Mouse (Mus musculus) stomach, postnatal 0 days (tissue): ENCODE data around the gene 1700014D04Rik. TPM values are rescaled to one million over a fixed set of nuclear protein-coding genes. Genes with fewer than 3 reads are reported as not detected.
"Not testable (repeated sequence)": the region's sequence is repeated elsewhere in the genome, so short reads cannot be mapped to it uniquely, and the experiment has no call there.

Experiments
- ATAC-seq: fragments of 200-750 bp; cut with Nextera tagmentation; 2 replicates; pipeline ENCODE4 v1.8.0; 2017; ENCODE audit not compliant: low FRiP score, low TSS enrichment
- DNase-seq: peaks from one replicate; pipeline ENCODE4 v3.0.0-alpha.2; 2016; ENCODE audit warnings: low spot score
- H3K27ac ChIP-seq: fragments of 300-500 bp; sonication (generic); replicated peaks from 2 replicates; pipeline ENCODE4 v1.5.1; 2014; ENCODE audit warnings: mild to moderate bottlenecking, control low read depth
- H3K27me3 ChIP-seq: fragments of 300-500 bp; sonication (generic); 2 replicates; pipeline ENCODE4 v1.6.1; 2014; ENCODE audit warnings: low read length; ENCODE audit not compliant: control insufficient read depth, insufficient read depth
- H3K36me3 ChIP-seq: fragments of 300-500 bp; sonication (generic); 2 replicates; pipeline ENCODE4 v1.6.1; 2014; ENCODE audit warnings: low read length, mixed read lengths; ENCODE audit not compliant: control insufficient read depth, insufficient read depth
- H3K4me1 ChIP-seq: fragments of 300-500 bp; sonication (generic); replicated peaks from 2 replicates; pipeline ENCODE4 v1.6.1; 2014; ENCODE audit warnings: antibody characterized with exemption; ENCODE audit not compliant: control insufficient read depth, insufficient read depth
- H3K4me2 ChIP-seq: fragments of 300-500 bp; sonication (generic); replicated peaks from 2 replicates; pipeline ENCODE4 v1.6.1; 2014; ENCODE audit warnings: low read depth, mild to moderate bottlenecking, control low read depth, moderate library complexity
- H3K4me3 ChIP-seq: fragments of 300-500 bp; sonication (generic); 2 replicates; pipeline ENCODE4 v1.5.1; 2014; ENCODE audit warnings: low read depth, low read length, control low read depth
- H3K9ac ChIP-seq: fragments of 300-500 bp; sonication (generic); 2 replicates; pipeline ENCODE4 v1.6.1; 2014; ENCODE audit warnings: mild to moderate bottlenecking, low read length, control low read depth, mixed read lengths
- H3K9me3 ChIP-seq: fragments of 300-500 bp; sonication (generic); 2 replicates; pipeline ENCODE4 v1.6.1; 2016; ENCODE audit warnings: low read length; ENCODE audit not compliant: control insufficient read depth
- CTCF ChIP-seq: IDR thresholded peaks from 2 replicates; pipeline ENCODE4 v1.5.1; 2016; ENCODE audit warnings: antibody characterized with exemption, low read depth, mild to moderate bottlenecking, moderate library complexity
- EP300 ChIP-seq: optimal IDR thresholded peaks from 2 replicates; pipeline ENCODE3; 2016; ENCODE audit warnings: antibody characterized with exemption
- WGBS: fragments of 180-500 bp; shearing (Covaris S2); extraction: QIAGEN DNeasy Blood & Tissue Kit; methylation state at CpG from one replicate; pipeline ENCODE4 v1.1.7; 2014; 5-methylcytosine and 5-hydroxymethylcytosine counted together
- polyA plus RNA-seq: library from polyadenylated mRNA; unstranded; fragments of >200 nt; fragmentation: Nextera tagmentation; extraction: Ambion mirVana; gene quantifications from 2 replicates; pipeline ENCODE4 v1.2.1, GENCODE M21; 2015

Gene 1700014D04Rik
- polyA plus RNA-seq, 1 experiment from 2014 or later, result not detected

DNA sequence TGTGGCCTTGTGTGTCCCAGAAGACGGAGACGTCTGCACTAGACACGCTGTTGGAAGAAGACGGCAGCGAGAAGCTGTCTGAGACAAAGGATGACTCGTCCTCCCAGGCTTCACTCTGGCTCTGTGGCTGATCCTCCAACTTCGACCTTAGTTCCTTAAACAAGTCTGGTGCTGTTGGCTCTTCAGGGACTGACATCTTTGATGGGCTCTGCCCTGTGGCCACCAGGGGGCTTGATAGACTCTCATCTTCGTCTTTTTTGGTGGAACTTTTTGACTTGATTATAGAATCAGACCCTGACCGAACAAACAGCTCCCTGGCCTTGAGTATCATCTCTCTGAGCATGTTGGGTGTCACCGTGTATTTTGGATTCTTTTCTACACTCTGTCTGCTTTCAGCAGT is 4.9 kb downstream of the 1700014D04Rik start:
- 68% methylated on average over 10 of the region's 10 CpGs for WGBS
- ATAC-seq (no peak), DNase-seq (no peak)
- TF ChIP-seq EP300, result no peak
- peak; percentile 54 for TF ChIP-seq CTCF
- no peaks in the 10 kb centered on the region for H3K36me3 ChIP-seq
- H3K27ac ChIP-seq, result no peak overlapping the region
- H3K27me3 ChIP-seq, result no peaks in the 10 kb centered on the region
- H3K4me2 ChIP-seq, result no peak overlapping the region
- no peaks in the 10 kb centered on the region for H3K9me3 ChIP-seq
- no peak overlapping the region for H3K4me3 ChIP-seq
- H3K4me1 ChIP-seq, result no peaks in the 10 kb centered on the region
- no peak overlapping the region for H3K9ac ChIP-seq

DNA sequence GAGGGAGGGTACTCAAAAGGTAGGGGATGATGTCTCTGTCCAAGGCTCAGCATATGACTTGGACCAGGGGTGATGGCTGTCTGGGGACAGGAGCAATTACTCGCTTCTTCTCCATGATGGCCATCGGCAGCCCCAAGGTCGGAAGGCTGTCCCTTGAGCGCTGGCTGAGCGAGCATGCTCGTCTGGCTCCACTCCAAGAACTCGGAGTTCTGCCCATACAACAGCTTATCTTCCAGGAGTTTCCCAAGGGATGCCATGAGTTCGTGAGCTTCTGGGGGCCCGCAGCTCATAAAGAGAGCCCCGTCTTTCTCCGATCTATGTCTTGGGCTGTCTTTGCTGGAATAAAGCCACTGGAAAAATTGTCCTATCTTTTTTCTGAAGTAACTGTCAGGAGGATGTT is 5.5 kb downstream of the 1700014D04Rik start:
- DNase-seq (no peak), ATAC-seq (no peak)
- no peak overlapping the region for H3K4me3 ChIP-seq
- H3K27me3 ChIP-seq, result no peaks in the 10 kb centered on the region
- no peaks in the 10 kb centered on the region for H3K4me1 ChIP-seq
- TF ChIP-seq EP300 (no peak), CTCF (no peak)
- no peak overlapping the region for H3K9ac ChIP-seq
- no peaks in the 10 kb centered on the region for H3K9me3 ChIP-seq
- no peak overlapping the region for H3K27ac ChIP-seq
- H3K4me2 ChIP-seq, result no peak overlapping the region
- no peaks in the 10 kb centered on the region for H3K36me3 ChIP-seq
- 82% methylated on average over 11 of the region's 11 CpGs for WGBS

DNA sequence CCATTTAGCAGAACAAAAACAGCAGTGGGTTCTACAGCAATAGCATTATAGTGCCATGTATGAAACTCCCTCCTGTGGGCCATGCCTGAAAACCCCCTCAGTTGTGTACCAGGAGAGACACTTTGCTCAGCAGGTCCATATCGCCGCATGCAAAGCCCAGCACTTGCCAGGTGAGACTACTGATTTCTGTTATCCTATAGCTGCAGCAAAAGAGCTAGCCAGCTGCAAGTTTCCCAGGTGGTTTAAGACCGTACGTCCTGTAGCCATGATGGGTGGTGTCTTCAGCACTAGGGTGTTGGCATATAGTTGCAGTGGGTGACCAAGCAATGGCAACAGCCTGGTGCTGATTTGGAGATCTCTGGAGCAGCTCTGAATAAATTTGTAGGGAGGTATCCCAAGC is 7.2 kb downstream of the 1700014D04Rik start:
- Histone ChIP-seq H3K9ac (no peak overlapping the region), H3K27me3 (no peaks in the 10 kb centered on the region), H3K36me3 (no peaks in the 10 kb centered on the region), H3K9me3 (no peaks in the 10 kb centered on the region), H3K4me2 (no peak overlapping the region), H3K27ac (no peak overlapping the region), H3K4me1 (no peaks in the 10 kb centered on the region), H3K4me3 (no peak overlapping the region)
- TF ChIP-seq CTCF (no peak), EP300 (no peak)
- ATAC-seq, result no peak
- DNase-seq, result no peak
- WGBS, result 86% methylated on average over 4 of the region's 4 CpGs

DNA sequence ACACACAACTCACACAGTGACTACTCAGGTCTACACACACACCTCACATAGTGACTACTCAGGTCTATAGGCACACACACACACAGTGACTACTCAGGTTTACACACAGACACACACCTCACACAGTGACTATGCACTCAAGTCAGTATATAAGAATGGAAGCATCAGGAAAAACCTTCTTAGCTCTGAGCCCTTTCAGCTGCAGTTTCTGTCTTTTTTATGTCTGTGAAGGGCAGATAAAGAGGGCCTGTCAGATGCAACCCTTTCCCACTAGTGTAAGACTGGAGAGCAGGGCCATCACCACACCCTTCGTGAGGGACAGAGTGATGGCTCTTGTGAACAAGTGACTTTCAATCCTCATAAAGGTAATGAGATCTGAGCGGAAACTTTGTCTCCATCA is 8.1 kb downstream of the 1700014D04Rik start:
- no peak overlapping the region for H3K9ac ChIP-seq
- H3K27me3 ChIP-seq, result no peaks in the 10 kb centered on the region
- H3K4me2 ChIP-seq, result no peak overlapping the region
- H3K4me3 ChIP-seq, result no peak overlapping the region
- H3K9me3 ChIP-seq, result no peaks in the 10 kb centered on the region
- TF ChIP-seq EP300 (no peak), CTCF (no peak)
- DNase-seq (no peak), ATAC-seq (no peak)
- WGBS, result 84% methylated on average over 2 of the region's 2 CpGs
- H3K4me1 ChIP-seq, result no peaks in the 10 kb centered on the region
- H3K36me3 ChIP-seq, result no peaks in the 10 kb centered on the region
- H3K27ac ChIP-seq, result no peak overlapping the region

DNA sequence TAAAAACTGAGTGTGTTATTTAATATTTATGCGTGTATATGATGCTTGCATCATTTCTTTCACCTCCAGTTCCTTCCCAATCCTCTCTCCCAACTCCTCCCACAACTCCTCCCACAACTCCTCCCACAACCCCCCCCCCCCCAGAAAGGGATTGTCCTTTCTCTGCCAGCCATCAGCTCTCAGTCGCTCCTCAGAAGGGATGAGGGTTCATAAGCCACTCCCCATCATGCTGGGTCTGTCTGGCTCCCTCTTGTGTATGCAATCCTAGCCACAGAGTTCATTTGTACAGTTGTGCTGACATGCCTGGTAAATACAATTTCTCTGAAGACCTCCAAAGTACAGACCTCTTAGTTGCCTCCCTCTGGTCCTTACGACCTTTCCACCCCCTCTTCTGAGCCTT is 11.4 kb downstream of the 1700014D04Rik start:
- H3K36me3 ChIP-seq, result no peaks in the 10 kb centered on the region
- DNase-seq (peak; percentile 53), ATAC-seq (peak; percentile 74; the same call in 1 of the 2 replicates)
- H3K4me2 ChIP-seq, result no peak overlapping the region
- no peaks in the 10 kb centered on the region for H3K4me1 ChIP-seq
- TF ChIP-seq EP300 (no peak), CTCF (peak; percentile 66)
- H3K9me3 ChIP-seq, result no peaks in the 10 kb centered on the region
- H3K27me3 ChIP-seq, result no peaks in the 10 kb centered on the region
- no peak overlapping the region for H3K9ac ChIP-seq
- H3K27ac ChIP-seq, result no peak overlapping the region
- WGBS, result 21% methylated on average over 3 of the region's 3 CpGs
- H3K4me3 ChIP-seq, result no peak overlapping the region

DNA sequence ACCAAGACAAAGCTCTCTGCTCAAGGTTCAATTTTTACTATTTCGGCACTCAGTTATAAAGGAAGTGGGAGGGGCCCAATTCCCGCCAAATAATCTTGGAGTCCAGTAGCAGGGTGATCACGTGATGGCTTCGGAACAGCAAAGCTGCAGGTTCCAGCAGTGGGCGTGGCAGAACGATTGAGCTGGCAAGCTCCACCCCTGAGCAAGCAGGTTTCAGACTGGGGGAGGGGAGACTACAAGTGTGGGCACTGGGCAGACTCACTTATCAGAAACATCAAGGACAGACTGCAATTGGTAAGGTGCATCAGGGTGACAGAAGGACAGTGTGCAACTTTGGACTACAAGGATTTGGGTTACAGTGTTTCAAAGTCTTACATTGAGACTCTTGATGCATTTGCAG is 12.2 kb downstream of the 1700014D04Rik start:
- H3K27me3 ChIP-seq, H3K4me1 ChIP-seq, ATAC-seq, H3K4me2 ChIP-seq, H3K4me3 ChIP-seq, H3K9ac ChIP-seq, H3K36me3 ChIP-seq, H3K27ac ChIP-seq, H3K9me3 ChIP-seq, DNase-seq: not testable (repeated sequence)
- 13% methylated on average over 6 of the region's 6 CpGs for whole genome bisulfite sequencing
